Mouse (Mus musculus) adrenal gland, postnatal 25 days (tissue): ENCODE measurements at regions not wholly inside any gene's neighbourhood (a gene's known extent, or its start where the extent isn't known, plus 50 kb on each side); places are given as distances from the start of the nearest gene placed in this dataset.

Experiments
- DNase-seq: peaks from one replicate; pipeline ENCODE4 v3.0.0; 2021; ENCODE audit warnings: mixed read lengths

GRCm38 (mm10) chr12:42987018-42987606 is 1223.0 kb downstream of the Dnajb9 start:
- DNase-seq = peak; percentile 2

GRCm38 (mm10) chr12:42986505-42986904 is 1223.6 kb downstream of the Dnajb9 start:
- DNase-seq = no peak

GRCm38 (mm10) chr12:42986096-42986495 is 1224.0 kb downstream of the Dnajb9 start:
- no peak for DNase-seq

GRCm38 (mm10) chr12:42978828-42979227 is 1231.3 kb downstream of the Dnajb9 start:
- DNase-seq = no peak

- DNase-seq = peak; percentile 15
Measured at GRCm38 (mm10) chr12:42972766-42973165, 1237.4 kb downstream of the Dnajb9 start.

- no peak for DNase-seq
Measured at GRCm38 (mm10) chr12:42961535-42961934, 1248.6 kb downstream of the Dnajb9 start.

GRCm38 (mm10) chr12:42947961-42948360 is 1262.2 kb downstream of the Dnajb9 start:
- DNase-seq = no peak

GRCm38 (mm10) chr12:42914374-42914773 is 1295.8 kb downstream of the Dnajb9 start:
- DNase-seq = no peak
